Mouse (Mus musculus) embryonic facial prominence, embryonic 14.5 days (tissue): Measurements from ENCODE around the gene Ift57. TPM values are rescaled to one million over a fixed set of nuclear protein-coding genes. Genes with fewer than 3 reads are reported as not detected.

Source experiments
- ATAC-seq: fragments of 200-750 bp; cut with Nextera tagmentation; 2 replicates; pipeline ENCODE4 v1.8.0; 2017; ENCODE audit warnings: low read depth, moderate number of reproducible peaks, moderate TSS enrichment
- DNase-seq: peaks from one replicate; pipeline ENCODE4 v3.0.0-alpha.2; 2015; ENCODE audit warnings: low spot score
- H3K27ac ChIP-seq: fragments of 300-500 bp; sonication (generic); replicated peaks from 2 replicates; pipeline ENCODE4 v1.5.1; 2014; ENCODE audit warnings: low read depth, mild to moderate bottlenecking, low read length, moderate library complexity
- H3K27me3 ChIP-seq: fragments of 300-500 bp; sonication (generic); replicated peaks from 2 replicates; pipeline ENCODE4 v1.6.1; 2014; ENCODE audit warnings: low read length; ENCODE audit not compliant: control insufficient read depth, insufficient read depth
- H3K36me3 ChIP-seq: fragments of 300-500 bp; sonication (generic); 2 replicates; pipeline ENCODE4 v1.6.1; 2014; ENCODE audit warnings: low read length, mixed read lengths; ENCODE audit not compliant: control insufficient read depth, insufficient read depth
- H3K4me1 ChIP-seq: fragments of 300-500 bp; sonication (generic); 2 replicates; pipeline ENCODE4 v1.6.1; 2014; ENCODE audit warnings: antibody characterized with exemption, low read length; ENCODE audit not compliant: control insufficient read depth, insufficient read depth
- H3K4me2 ChIP-seq: fragments of 300-500 bp; sonication (generic); 2 replicates; pipeline ENCODE4 v1.6.1; 2014; ENCODE audit warnings: low read depth, mild to moderate bottlenecking, low read length, moderate library complexity, mixed read lengths
- H3K4me3 ChIP-seq: fragments of 300-500 bp; sonication (generic); 2 replicates; pipeline ENCODE4 v1.5.1; 2014; ENCODE audit warnings: low read depth, mild to moderate bottlenecking, low read length
- H3K9ac ChIP-seq: fragments of 300-500 bp; sonication (generic); 2 replicates; pipeline ENCODE4 v1.6.1; 2014; ENCODE audit warnings: low read depth, mild to moderate bottlenecking, low read length, moderate library complexity, mixed read lengths
- H3K9me3 ChIP-seq: fragments of 300-500 bp; sonication (generic); 2 replicates; pipeline ENCODE4 v1.6.1; 2016; ENCODE audit warnings: low read length; ENCODE audit not compliant: control insufficient read depth
- WGBS: fragments of 180-500 bp; shearing (Covaris S2); extraction: QIAGEN DNeasy Blood & Tissue Kit; methylation state at CpG from one replicate; pipeline ENCODE4 v1.1.7; 2014; 5-methylcytosine and 5-hydroxymethylcytosine counted together
- polyA plus RNA-seq: library from polyadenylated mRNA; unstranded; fragments of >200 nt; fragmentation: Nextera tagmentation; extraction: Ambion mirVana; gene quantifications from 2 replicates; pipeline ENCODE4 v1.2.1, GENCODE M21; 2014

The Ift57 gene
- polyA plus RNA-seq, 1 experiment from 2014 or later = 31.0 TPM

- Histone ChIP-seq H3K27ac (no peak overlapping the region), H3K4me2 (no peak overlapping the region)
- WGBS = 85% methylated on average over 5 of the region's 5 CpGs
Observed at GRCm38 (mm10) chr16:49725446-49725845, 26.4 kb downstream of the Ift57 start.

GRCm38 (mm10) chr16:49726216-49726615, 27.2 kb downstream of the Ift57 start:
- H3K36me3 ChIP-seq = no peaks in the 10 kb centered on the region
- 76% methylated on average over 3 of the region's 3 CpGs for WGBS
- H3K4me2 ChIP-seq = no peak overlapping the region
- H3K27ac ChIP-seq = no peak overlapping the region
- no peak for DNase-seq
- peaks cover 8% of the 10 kb centered on the region; the same call in 1 of the 2 replicates for H3K4me1 ChIP-seq
- H3K9me3 ChIP-seq = no peaks in the 10 kb centered on the region
- no peak overlapping the region for H3K4me3 ChIP-seq
- no peaks in the 10 kb centered on the region for H3K27me3 ChIP-seq
- ATAC-seq = no peak
- H3K9ac ChIP-seq = no peak overlapping the region

More at GRCm38 (mm10) chr16:49725446-49725845, 26.4 kb downstream of the Ift57 start:
- Histone ChIP-seq H3K9me3 (no peaks in the 10 kb centered on the region), H3K4me3 (no peak overlapping the region), H3K27me3 (no peaks in the 10 kb centered on the region), H3K9ac (no peak overlapping the region), H3K4me1 (peaks cover 8% of the 10 kb centered on the region; the same call in 1 of the 2 replicates), H3K36me3 (no peaks in the 10 kb centered on the region)
- ATAC-seq (no peak), DNase-seq (no peak)

GRCm38 (mm10) chr16:49726761-49727160, 27.7 kb downstream of the Ift57 start:
- Histone ChIP-seq H3K36me3 (no peaks in the 10 kb centered on the region), H3K9ac (no peak overlapping the region), H3K27ac (no peak overlapping the region), H3K9me3 (no peaks in the 10 kb centered on the region), H3K27me3 (no peaks in the 10 kb centered on the region), H3K4me3 (no peak overlapping the region), H3K4me2 (no peak overlapping the region), H3K4me1 (peaks cover 8% of the 10 kb centered on the region; the same call in 1 of the 2 replicates)
- 77% methylated on average over 2 of the region's 2 CpGs for WGBS
- ATAC-seq (no peak), DNase-seq (no peak)

- no peak for DNase-seq
- WGBS = 91% methylated on average over 9 of the region's 9 CpGs
Observed at GRCm38 (mm10) chr16:49736536-49736935, 37.5 kb downstream of the Ift57 start.

GRCm38 (mm10) chr16:49747360-49747759, 48.3 kb downstream of the Ift57 start:
- no peak overlapping the region for H3K27ac ChIP-seq
- no peak for ATAC-seq
- no peak overlapping the region for H3K4me2 ChIP-seq
- no peaks in the 10 kb centered on the region for H3K27me3 ChIP-seq
- WGBS = 84% methylated on average over 2 of the region's 2 CpGs
- no peak overlapping the region for H3K9ac ChIP-seq
- H3K4me1 ChIP-seq = no peaks in the 10 kb centered on the region
- H3K9me3 ChIP-seq = no peaks in the 10 kb centered on the region
- no peaks in the 10 kb centered on the region for H3K36me3 ChIP-seq
- DNase-seq = no peak
- H3K4me3 ChIP-seq = no peak overlapping the region

More at GRCm38 (mm10) chr16:49736536-49736935, 37.5 kb downstream of the Ift57 start:
- no peaks in the 10 kb centered on the region for H3K27me3 ChIP-seq
- H3K27ac ChIP-seq = no peak overlapping the region
- no peak overlapping the region for H3K4me2 ChIP-seq
- H3K9ac ChIP-seq = no peak overlapping the region
- H3K9me3 ChIP-seq = no peaks in the 10 kb centered on the region
- no peaks in the 10 kb centered on the region for H3K4me1 ChIP-seq
- ATAC-seq = no peak
- no peaks in the 10 kb centered on the region for H3K36me3 ChIP-seq
- H3K4me3 ChIP-seq = no peak overlapping the region

- Histone ChIP-seq H3K4me3 (no peak overlapping the region), H3K4me1 (peaks cover 6% of the 10 kb centered on the region), H3K9ac (no peak overlapping the region), H3K27me3 (no peaks in the 10 kb centered on the region), H3K27ac (no peak overlapping the region), H3K4me2 (no peak overlapping the region), H3K36me3 (no peaks in the 10 kb centered on the region), H3K9me3 (no peaks in the 10 kb centered on the region)
- DNase-seq = no peak
- no peak for ATAC-seq
- WGBS = 63% methylated on average over 1 of the region's 1 CpGs
Observed at GRCm38 (mm10) chr16:49752906-49753305, 53.9 kb downstream of the Ift57 start.

- H3K4me3 ChIP-seq = no peak overlapping the region
- no peaks in the 10 kb centered on the region for H3K36me3 ChIP-seq
- peak; percentile 39 for DNase-seq
- 28% methylated on average over 3 of the region's 3 CpGs for WGBS
- no peaks in the 10 kb centered on the region for H3K27me3 ChIP-seq
- no peak overlapping the region for H3K9ac ChIP-seq
- peak; percentile 22; the same call in 1 of the 2 replicates for ATAC-seq
- H3K4me2 ChIP-seq = no peak overlapping the region
- H3K9me3 ChIP-seq = no peaks in the 10 kb centered on the region
- no peak overlapping the region for H3K27ac ChIP-seq
- peaks cover 6% of the 10 kb centered on the region for H3K4me1 ChIP-seq
Observed at GRCm38 (mm10) chr16:49753318-49753717, 54.3 kb downstream of the Ift57 start.

GRCm38 (mm10) chr16:49760517-49761203, 61.6 kb downstream of the Ift57 start:
- ATAC-seq (no peak), DNase-seq (no peak)
- Histone ChIP-seq H3K9me3 (no peaks in the 10 kb centered on the region), H3K9ac (no peak overlapping the region), H3K36me3 (peaks cover 11% of the 10 kb centered on the region; the same call in 1 of the 2 replicates), H3K27ac (no peak overlapping the region), H3K4me3 (no peak overlapping the region), H3K4me1 (no peaks in the 10 kb centered on the region), H3K4me2 (no peak overlapping the region), H3K27me3 (no peaks in the 10 kb centered on the region)
- 89% methylated on average over 17 of the region's 17 CpGs for WGBS

- Histone ChIP-seq H3K4me2 (no peak overlapping the region), H3K36me3 (peaks cover 11% of the 10 kb centered on the region; the same call in 1 of the 2 replicates), H3K27ac (no peak overlapping the region), H3K9me3 (no peaks in the 10 kb centered on the region), H3K4me1 (no peaks in the 10 kb centered on the region), H3K9ac (no peak overlapping the region), H3K27me3 (no peaks in the 10 kb centered on the region), H3K4me3 (no peak overlapping the region)
- DNase-seq = no peak
- ATAC-seq = no peak
- WGBS = 77% methylated on average over 5 of the region's 5 CpGs
Observed at GRCm38 (mm10) chr16:49761981-49762380, 62.9 kb downstream of the Ift57 start.
